Mouse (Mus musculus) CH12.LX (cell line): ENCODE results near the gene Slc35c2.

ENCODE experiments used
- CTCF ChIP-seq, 2 experiments: IDR thresholded peaks in 1 of 2; conservative IDR thresholded peaks in 1 of 2; 2 replicates each; pipeline ENCODE4 v1.5.1; 2011 to 2012; ENCODE audit warnings: low read depth in 2 of 2, low read length in 2 of 2, improper control_type of control experiment in 1 of 2, inconsistent platforms in 1 of 2, mild to moderate bottlenecking in 1 of 2, moderate library complexity in 1 of 2
- ETS1 ChIP-seq: conservative IDR thresholded peaks from 2 replicates; pipeline ENCODE4 v1.6.1; 2012; ENCODE audit warnings: low read depth, mild to moderate bottlenecking, inconsistent platforms, low read length, improper control_type of control experiment, moderate library complexity
- HCFC1 ChIP-seq: IDR thresholded peaks from 2 replicates; pipeline ENCODE4 v1.6.1; 2012; ENCODE audit warnings: low read depth, mild to moderate bottlenecking, inconsistent platforms, low read length, improper control_type of control experiment
- KAT2A ChIP-seq: IDR thresholded peaks from 2 replicates; pipeline ENCODE4 v1.6.1; 2012; ENCODE audit warnings: low read length, improper control_type of control experiment, inconsistent platforms; ENCODE audit not compliant: insufficient replicate concordance
- POLR2AphosphoS2 ChIP-seq: IDR thresholded peaks from 2 replicates; pipeline ENCODE4 v1.6.1; 2011; ENCODE audit warnings: low read depth, low read length, improper control_type of control experiment
- ZNF384 ChIP-seq: IDR thresholded peaks from 2 replicates; pipeline ENCODE4 v1.6.1; 2012; ENCODE audit warnings: low read depth, low read length, improper control_type of control experiment, inconsistent platforms

DNA sequence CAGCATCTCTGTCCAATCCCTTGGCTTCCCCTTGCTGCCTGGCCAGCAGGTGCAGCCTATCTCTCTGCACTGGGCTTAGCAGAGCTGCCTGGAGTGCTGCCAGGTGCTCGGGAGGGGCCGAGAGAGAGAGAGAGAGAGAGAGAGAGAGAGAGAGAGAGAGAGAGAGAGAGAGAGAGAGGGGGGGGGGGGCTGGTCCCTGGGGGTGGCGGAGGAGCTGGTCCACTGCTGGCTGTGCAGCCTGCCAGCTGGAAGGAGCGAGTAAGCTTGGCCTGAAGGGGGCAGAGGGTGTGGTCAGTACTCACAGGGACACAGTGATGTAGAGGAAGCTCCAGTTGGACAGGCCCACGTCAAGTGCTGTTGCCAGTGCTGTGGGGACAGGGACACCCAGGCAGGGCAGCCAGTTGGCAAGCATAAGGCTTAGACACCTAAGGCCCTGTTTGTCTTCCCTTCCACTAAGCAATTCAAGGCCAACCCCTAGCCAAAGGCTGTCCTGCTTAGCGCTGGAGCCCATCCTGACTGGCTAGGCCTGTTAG lies 5.8 kb downstream of the Slc35c2 start:
- no peak for TF ChIP-seq ZNF384
- TF ChIP-seq ETS1 = no peak
- TF ChIP-seq CTCF (conservative IDR thresholded peaks at IDR 0.05 in 1 of 2, IDR thresholded peaks at IDR 0.05 in 1 of 2; ENCODE audit: low read depth in 2 of 2, low read length in 2 of 2) = no peak
- TF ChIP-seq POLR2AphosphoS2 = no peak
- TF ChIP-seq KAT2A = no peak
- TF ChIP-seq HCFC1 = no peak
